Mouse (Mus musculus): Measurements from ENCODE around the gene Camk2d.

GRCm38 (mm10) chr3:126811646-126812045 lies 215.5 kb downstream of the Camk2d start:
- TF ChIP-seq CTCF (IDR thresholded peaks at IDR 0.05; ENCODE audit: low read depth) = no peak
- TF ChIP-seq EP300 (IDR thresholded peaks at IDR 0.05; ENCODE audit: low read depth) = no peak

Data from liver, postnatal 0 days (tissue).